Mouse (Mus musculus) retina, embryonic 14.5 days (tissue): ENCODE results near the gene Sestd1.

Experiments
- DNase-seq: peaks from one replicate; pipeline ENCODE4 v3.0.0-alpha.2; 2015; ENCODE audit warnings: low spot score

The Sestd1 gene

GRCm38 (mm10) chr2:77212885-77213284 is 67.5 kb downstream of the Sestd1 start:
- DNase-seq: no peak

GRCm38 (mm10) chr2:77206951-77207350 is 73.4 kb downstream of the Sestd1 start:
- no peak for DNase-seq

GRCm38 (mm10) chr2:77203916-77204315 is 76.5 kb downstream of the Sestd1 start:
- peak; percentile 8 for DNase-seq

- no peak for DNase-seq
Observed at GRCm38 (mm10) chr2:77201900-77202299, 78.5 kb downstream of the Sestd1 start.

- no peak for DNase-seq
Observed at GRCm38 (mm10) chr2:77200958-77201614, 79.3 kb downstream of the Sestd1 start.

- DNase-seq: no peak
Observed at GRCm38 (mm10) chr2:77200379-77200778, 80.0 kb downstream of the Sestd1 start.

- DNase-seq: peak; percentile 18
Observed at GRCm38 (mm10) chr2:77198246-77198645, 82.1 kb downstream of the Sestd1 start.

- DNase-seq: no peak
Observed at GRCm38 (mm10) chr2:77196819-77197218, 83.6 kb downstream of the Sestd1 start.

GRCm38 (mm10) chr2:77195056-77195455 is 85.3 kb downstream of the Sestd1 start:
- no peak for DNase-seq

GRCm38 (mm10) chr2:77191811-77192210 is 88.6 kb downstream of the Sestd1 start:
- no peak for DNase-seq

- no peak for DNase-seq
Observed at GRCm38 (mm10) chr2:77190891-77191290, 89.5 kb downstream of the Sestd1 start.

- no peak for DNase-seq
Observed at GRCm38 (mm10) chr2:77190301-77190700, 90.1 kb downstream of the Sestd1 start.

- DNase-seq: no peak
Observed at GRCm38 (mm10) chr2:77189671-77190070, 90.7 kb downstream of the Sestd1 start.

- no peak for DNase-seq
Observed at GRCm38 (mm10) chr2:77187501-77187900, 92.9 kb downstream of the Sestd1 start.

GRCm38 (mm10) chr2:77186912-77187311 is 93.5 kb downstream of the Sestd1 start:
- no peak for DNase-seq

GRCm38 (mm10) chr2:77184049-77184571 is 96.3 kb downstream of the Sestd1 start:
- DNase-seq: no peak

GRCm38 (mm10) chr2:77183646-77184045 is 96.7 kb downstream of the Sestd1 start:
- no peak for DNase-seq

GRCm38 (mm10) chr2:77182996-77183380 is 97.4 kb downstream of the Sestd1 start:
- no peak for DNase-seq

- DNase-seq: no peak
Observed at GRCm38 (mm10) chr2:77182271-77182995, 98.0 kb downstream of the Sestd1 start.

GRCm38 (mm10) chr2:77177472-77177871 is 102.9 kb downstream of the Sestd1 start:
- DNase-seq: no peak

- DNase-seq: no peak
Observed at GRCm38 (mm10) chr2:77176413-77176812, 104.0 kb downstream of the Sestd1 start.

GRCm38 (mm10) chr2:77175411-77175810 is 105.0 kb downstream of the Sestd1 start:
- no peak for DNase-seq

- DNase-seq: no peak
Observed at GRCm38 (mm10) chr2:77174313-77174712, 106.1 kb downstream of the Sestd1 start.
